8 mouse cellular contexts compared by ENCODE assay signal in genomic region chr9:122886372-122887179, GRCm38 (mm10). TPM values are rescaled to one million over a fixed set of nuclear protein-coding genes. Genes with fewer than 3 reads are reported as not detected.
DNase-seq lines count a peak whose midpoint lies in the region; ATAC-seq lines count a peak whose summit lies in the region.

No protein-coding gene starts in this region.

- peaks cover 15% of the 10 kb centered on the region for H3K9me3 ChIP-seq in megakaryocyte, embryonic 14.5 days

- H3K4me3 ChIP-seq in megakaryocyte, embryonic 14.5 days (replicated peaks) = peak overlapping the region; percentile 93

- H3K4me1 ChIP-seq in megakaryocyte, embryonic 14.5 days = peaks cover 11% of the 10 kb centered on the region

- peaks cover 44% of the 10 kb centered on the region for H3K27me3 ChIP-seq in megakaryocyte, embryonic 14.5 days (replicated peaks)

- peak; percentile 42 for DNase-seq in adrenal gland, adult 8-10 months
- DNase-seq in embryo, embryonic 11.5 days (ENCODE audit: low read depth, low spot score) = peak; percentile 49
- peak; percentile 34 for DNase-seq in gastrocnemius, postnatal 25 days
- peak; percentile 57 to 72 for DNase-seq in left cerebral cortex, postnatal 10 days (ENCODE audit: extremely low spot score in 1 of 2, low spot score in 2 of 2)
- peak; percentile 72 to 74 for DNase-seq in right cerebral cortex, adult 2 months (ENCODE audit: low spot score in 2 of 2)
- peak; percentile 35 for DNase-seq in urinary bladder, postnatal 25 days (ENCODE audit: low spot score)

- ATAC-seq in inflammation-experienced regulatory T-cells, adult 6 months = peak; percentile 98

- H3K36me3 ChIP-seq in megakaryocyte, embryonic 14.5 days (replicated peaks; ENCODE audit: low read length) = no peaks in the 10 kb centered on the region

- intact Hi-C loops in left cerebral cortex, postnatal 10 days (cut with DNase I) = no loop called here

RNA-seq across cellular contexts. Expression of gene Zkscan7, which starts 1.1 kb away (rescaled TPM):
- total RNA-seq in adrenal gland, adult 8-10 months (2022) = 10 to 100 TPM in 3 of 4 experiments, 1 to 10 TPM in 1; 8.3 to 12.8 (median 11.1) TPM
- 1 to 10 TPM; 4.2 to 4.4 TPM for total RNA-seq in gastrocnemius, postnatal 25 days (2021)
- polyA plus RNA-seq in inflammation-experienced regulatory T-cells, adult 6 months (2017; shearing (Covaris generic)) = 1 to 10 TPM; 2.7 to 8.7 (median 2.9) TPM
- 1 to 10 TPM; 4.5 to 5.0 TPM for total RNA-seq in left cerebral cortex, postnatal 10 days (2021)
- not detected in 2 replicates for polyA plus RNA-seq in megakaryocyte, embryonic 14.5 days (2012; ENCODE audit: insufficient read depth, low replicate concordance)

RNA-seq across cellular contexts. Expression of gene Zfp445, which starts 20.8 kb away (rescaled TPM):
- 100 to 1,000 TPM; 132 to 160 (median 142) TPM for total RNA-seq in adrenal gland, adult 8-10 months (2022)
- total RNA-seq in gastrocnemius, postnatal 25 days (2021) = 10 to 100 TPM; 31.3 to 34.4 TPM
- polyA plus RNA-seq in inflammation-experienced regulatory T-cells, adult 6 months (2017; shearing (Covaris generic)) = 10 to 100 TPM; 31.6 to 43.9 (median 38.0) TPM
- total RNA-seq in left cerebral cortex, postnatal 10 days (2021) = 100 to 1,000 TPM; 166 to 172 TPM
- polyA plus RNA-seq in megakaryocyte, embryonic 14.5 days (2012; ENCODE audit: insufficient read depth, low replicate concordance) = 3.9 TPM in 1 of 2 replicates, not detected in the other

RNA-seq across cellular contexts. Expression of gene Zfp105, which starts 36.3 kb away (rescaled TPM):
- total RNA-seq in adrenal gland, adult 8-10 months (2022) = 1 to 10 TPM; 5.5 to 8.5 (median 7.2) TPM
- total RNA-seq in gastrocnemius, postnatal 25 days (2021) = 1 to 10 TPM; 1.4 to 1.8 TPM
- not detected for polyA plus RNA-seq in inflammation-experienced regulatory T-cells, adult 6 months (2017; shearing (Covaris generic))
- 1 to 10 TPM; 6.9 to 8.0 TPM for total RNA-seq in left cerebral cortex, postnatal 10 days (2021)
- polyA plus RNA-seq in megakaryocyte, embryonic 14.5 days (2012; ENCODE audit: insufficient read depth, low replicate concordance) = not detected in 2 replicates

RNA-seq across cellular contexts. Expression of gene Gm35549, which starts 42.7 kb away (rescaled TPM):
- total RNA-seq in adrenal gland, adult 8-10 months (2022) = not detected
- total RNA-seq in gastrocnemius, postnatal 25 days (2021) = not detected
- 1 to 10 TPM in 2 of 3 experiments, not detected in 1; 1.5 to 4.0 TPM for polyA plus RNA-seq in inflammation-experienced regulatory T-cells, adult 6 months (2017; shearing (Covaris generic))
- not detected for total RNA-seq in left cerebral cortex, postnatal 10 days (2021)
- polyA plus RNA-seq in megakaryocyte, embryonic 14.5 days (2012; ENCODE audit: insufficient read depth, low replicate concordance) = not detected in 2 replicates

Comparison
In these comparisons a context has a peak if more than half of its experiments do, and no peak if none do; other contexts are left out.
1. Peak in every context shown above with its lines: DNase-seq, ATAC-seq and H3K4me3 ChIP-seq.